Mouse (Mus musculus): ENCODE results near the gene Selenos.

DNA sequence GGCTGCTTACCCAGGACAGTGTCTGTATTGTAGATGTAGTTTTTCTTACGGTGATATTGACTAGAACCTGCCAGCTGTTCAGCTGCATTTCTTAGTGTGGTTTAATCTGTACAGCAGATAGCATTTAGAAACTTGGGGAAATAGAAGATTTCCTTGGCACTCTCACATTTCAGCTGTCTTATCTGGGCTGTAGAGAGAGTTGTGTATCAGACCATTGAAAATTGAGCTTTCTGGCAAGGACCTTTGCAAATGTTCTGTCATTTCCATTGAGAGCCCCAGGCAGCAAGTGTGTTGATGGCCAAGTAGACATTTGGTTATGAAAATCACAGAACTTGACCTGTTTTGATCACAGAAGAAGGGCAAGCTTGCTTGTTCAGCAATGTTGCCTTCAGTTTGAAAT lies 40.7 kb downstream of the Selenos start:
- TF ChIP-seq CTCF (IDR thresholded peaks at IDR 0.05; ENCODE audit: insufficient read depth, low read length) (no peak), POLR2A (IDR thresholded peaks at IDR 0.05; ENCODE audit: borderline replicate concordance, extremely low read depth, low read depth, low read length) (no peak)

Data from lung, adult 2 months (tissue).